Mouse (Mus musculus) mesoderm, embryonic 11.5 days (tissue): ENCODE measurements around the gene Slc25a23.

Experiments
- DNase-seq: peaks from one replicate; pipeline ENCODE4 v3.0.0-alpha.2; 2012; ENCODE audit warnings: low read depth, low spot score

Slc25a23 gene

GRCm38 (mm10) chr17:57019693-57020092 is 40.0 kb downstream of the Slc25a23 start:
- no peak for DNase-seq

- no peak for DNase-seq
Measured at GRCm38 (mm10) chr17:57012245-57012795, 47.3 kb downstream of the Slc25a23 start.

GRCm38 (mm10) chr17:57011236-57012141 is 48.2 kb downstream of the Slc25a23 start, which contains the start of the genes Gtf2f1 and Gm17949:
Gene Gtf2f1, minus strand, starts transcription at chr17:57011288.
Gene Gm17949, plus strand, starts transcription at chr17:57011469.
- DNase-seq, result peak; percentile 100

GRCm38 (mm10) chr17:57010911-57011235 is 48.8 kb downstream of the Slc25a23 start:
- DNase-seq, result no peak

GRCm38 (mm10) chr17:57007137-57007905 is 52.3 kb downstream of the Slc25a23 start:
- no peak for DNase-seq

- DNase-seq, result no peak
Measured at GRCm38 (mm10) chr17:57003994-57004393, 55.7 kb downstream of the Slc25a23 start.

- DNase-seq, result no peak
Measured at GRCm38 (mm10) chr17:57001228-57001627, 58.4 kb downstream of the Slc25a23 start.

- DNase-seq, result no peak
Measured at GRCm38 (mm10) chr17:56999968-57000609, 59.6 kb downstream of the Slc25a23 start, which contains the start of gene Pspn. Gene Pspn, minus strand, starts transcription at chr17:57000018.

GRCm38 (mm10) chr17:56999414-56999813 is 60.2 kb downstream of the Slc25a23 start:
- DNase-seq, result no peak

- peak; percentile 97 for DNase-seq
Measured at GRCm38 (mm10) chr17:56997029-56997667, 62.5 kb downstream of the Slc25a23 start, which contains the start of gene Alkbh7. Gene Alkbh7, plus strand, starts transcription at chr17:56997339.

GRCm38 (mm10) chr17:56996506-56996905 is 63.2 kb downstream of the Slc25a23 start:
- DNase-seq, result no peak

GRCm38 (mm10) chr17:56995046-56995445 is 64.6 kb downstream of the Slc25a23 start:
- DNase-seq, result no peak
